Mouse (Mus musculus) megakaryocyte progenitor cell, adult 5-6 weeks (primary cell): ENCODE data around the gene Ccnd1. TPM values are rescaled to one million over a fixed set of nuclear protein-coding genes. Genes with fewer than 3 reads are reported as not detected.
"Not testable (repeated sequence)": the region's sequence is repeated elsewhere in the genome, so short reads cannot be mapped to it uniquely, and the experiment has no call there.

ENCODE experiments used
- ATAC-seq: replicated peaks from 2 replicates; pipeline ENCODE4 v1.8.0; 2016; ENCODE audit warnings: mild to moderate bottlenecking, moderate TSS enrichment, inconsistent platforms; ENCODE audit not compliant: poor library complexity
- total RNA-seq, 2 experiments: library from RNA; stranded (forward) in 1 of 2; stranded (reverse) in 1 of 2; fragments of 157-497, 149-512 nt in 1 of 2; fragments of 200-1000 nt in 1 of 2; gene quantifications; 2 replicates each; pipeline versions ENCODE4 v1.2.3 to v1.2.4; 2015 to 2017

Ccnd1 gene
- total RNA-seq, 2 experiments from 2014 or later: 8.6 to 12.5 TPM

DNA sequence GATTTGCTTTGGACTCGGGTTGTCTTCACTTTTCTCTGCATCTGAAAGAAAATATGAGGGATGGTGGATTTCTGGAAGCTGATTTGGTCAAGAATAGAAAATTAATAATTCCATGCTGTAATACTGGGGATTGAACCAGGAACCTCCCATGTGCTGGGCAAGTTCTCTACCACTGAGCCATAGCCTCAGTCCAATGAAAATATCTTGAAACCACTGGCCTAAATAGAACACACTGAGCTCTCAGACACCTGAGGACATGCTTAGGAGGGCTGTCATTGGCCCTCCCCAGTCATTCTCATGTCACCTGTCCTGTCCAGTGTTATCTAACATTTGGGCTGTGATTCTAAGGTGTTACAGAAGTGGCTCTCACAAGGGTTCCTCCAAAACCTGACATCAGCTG lies 28.6 kb downstream of the Ccnd1 start:
- ATAC-seq: no peak

DNA sequence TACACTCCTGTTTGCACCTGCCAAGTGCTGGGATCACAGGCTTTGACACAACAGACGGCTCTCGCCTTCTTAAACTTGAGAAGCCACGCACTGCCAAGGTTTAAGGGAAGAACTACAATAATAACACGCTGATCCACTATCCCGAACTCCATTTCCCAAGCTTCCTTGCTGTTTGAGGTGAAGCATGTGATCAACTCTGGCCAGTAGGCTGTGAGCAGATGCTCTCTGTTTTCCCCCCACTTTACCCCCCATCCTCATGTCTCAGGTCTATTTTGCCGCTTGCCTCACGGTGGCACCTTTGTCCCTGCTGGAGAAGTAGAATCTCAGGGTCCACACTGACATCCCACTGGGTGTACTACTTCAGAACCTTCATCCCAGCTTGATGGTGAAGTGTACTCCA lies 31.0 kb downstream of the Ccnd1 start:
- no peak for ATAC-seq

DNA sequence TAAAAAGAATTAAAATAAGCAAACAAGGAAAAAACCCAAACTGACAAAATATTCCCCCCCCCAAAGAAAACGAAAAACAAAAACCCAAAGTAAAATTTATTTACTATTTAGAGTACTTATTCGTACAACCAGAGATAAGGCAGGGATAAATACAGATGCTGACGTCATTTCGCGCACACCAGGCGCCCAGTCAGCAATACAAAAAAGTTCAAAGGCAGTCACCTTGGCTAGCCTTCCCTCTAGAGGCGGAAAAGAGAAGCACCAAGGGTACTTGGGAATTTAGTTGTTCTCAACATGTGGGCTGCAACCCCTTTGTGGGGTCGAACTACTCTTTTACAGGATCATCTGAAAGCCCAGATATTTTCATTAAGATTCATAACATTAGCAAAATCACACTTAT lies 31.9 kb downstream of the Ccnd1 start:
- peak; percentile 82 for ATAC-seq

DNA sequence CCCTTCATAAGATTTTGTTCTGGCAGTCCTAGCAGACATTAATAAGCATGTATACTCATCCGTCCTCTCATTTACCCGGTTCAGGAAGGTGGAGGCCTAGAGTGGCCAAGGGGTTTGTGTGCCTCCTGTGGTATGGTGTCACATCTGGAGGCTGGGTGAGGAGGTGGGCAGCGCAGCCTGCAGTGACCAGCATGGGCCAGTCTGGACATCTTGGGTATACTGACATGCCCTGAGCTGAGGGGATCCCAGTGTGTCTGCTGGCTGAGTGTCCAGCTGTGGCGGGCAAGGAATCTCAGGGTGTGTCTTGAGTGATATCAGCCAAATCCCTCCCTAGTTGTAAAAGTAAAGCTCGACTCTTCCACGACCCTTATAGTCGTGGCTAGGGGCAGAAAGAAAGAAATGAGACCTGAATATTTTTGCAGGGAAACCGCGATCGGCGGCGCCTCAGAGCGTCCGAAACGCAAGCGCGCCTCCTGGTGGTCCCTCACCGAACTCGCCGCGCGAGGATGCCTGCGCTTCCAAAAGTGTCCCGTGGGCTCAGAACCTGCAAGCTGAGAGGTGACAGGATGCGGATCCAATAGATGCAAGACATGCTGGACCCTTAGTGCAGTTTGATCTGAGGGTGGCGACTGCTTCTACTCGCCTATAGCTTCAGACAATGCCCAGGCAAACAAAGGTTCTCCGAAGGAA lies 32.9 kb downstream of the Ccnd1 start:
- peak; percentile 92 for ATAC-seq

DNA sequence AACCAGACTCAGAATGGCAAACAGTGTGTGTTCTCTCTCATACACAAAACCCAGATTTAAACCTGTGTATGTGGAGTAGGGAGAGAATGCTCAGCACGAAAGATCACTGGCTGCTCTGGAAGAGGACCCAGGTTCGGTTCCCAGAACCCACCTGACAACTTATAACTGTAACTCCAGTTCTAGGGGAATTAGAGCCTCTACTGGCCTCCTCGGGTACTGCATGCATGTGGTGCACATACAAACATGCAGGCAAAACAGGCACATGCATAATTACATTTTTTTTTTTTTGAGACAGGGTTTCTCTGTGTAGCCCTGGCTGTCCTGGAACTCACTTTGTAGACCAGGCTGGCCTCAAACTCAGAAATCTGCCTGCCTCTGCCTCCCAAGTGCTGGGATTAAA lies 34.2 kb downstream of the Ccnd1 start:
- ATAC-seq: not testable (repeated sequence)

DNA sequence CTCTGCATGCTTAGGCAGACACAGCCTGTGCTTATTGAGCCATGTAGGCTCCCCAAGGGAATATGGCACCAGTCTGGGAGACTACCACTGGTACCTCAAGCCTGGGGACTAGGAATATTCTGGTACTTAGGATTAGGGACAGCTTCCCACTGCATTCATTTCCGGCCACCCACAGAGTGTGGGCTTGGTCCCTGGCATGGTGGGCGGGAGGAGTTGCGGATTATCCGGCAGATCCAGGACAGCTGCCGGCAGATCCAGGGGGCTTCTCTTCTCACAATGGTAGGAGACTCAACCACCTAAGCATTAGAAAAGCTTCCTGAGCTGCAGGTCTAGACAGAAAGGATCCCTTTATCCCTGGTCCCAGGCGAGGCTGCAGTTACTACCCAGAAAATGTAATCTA lies 41.2 kb downstream of the Ccnd1 start:
- ATAC-seq: no peak

DNA sequence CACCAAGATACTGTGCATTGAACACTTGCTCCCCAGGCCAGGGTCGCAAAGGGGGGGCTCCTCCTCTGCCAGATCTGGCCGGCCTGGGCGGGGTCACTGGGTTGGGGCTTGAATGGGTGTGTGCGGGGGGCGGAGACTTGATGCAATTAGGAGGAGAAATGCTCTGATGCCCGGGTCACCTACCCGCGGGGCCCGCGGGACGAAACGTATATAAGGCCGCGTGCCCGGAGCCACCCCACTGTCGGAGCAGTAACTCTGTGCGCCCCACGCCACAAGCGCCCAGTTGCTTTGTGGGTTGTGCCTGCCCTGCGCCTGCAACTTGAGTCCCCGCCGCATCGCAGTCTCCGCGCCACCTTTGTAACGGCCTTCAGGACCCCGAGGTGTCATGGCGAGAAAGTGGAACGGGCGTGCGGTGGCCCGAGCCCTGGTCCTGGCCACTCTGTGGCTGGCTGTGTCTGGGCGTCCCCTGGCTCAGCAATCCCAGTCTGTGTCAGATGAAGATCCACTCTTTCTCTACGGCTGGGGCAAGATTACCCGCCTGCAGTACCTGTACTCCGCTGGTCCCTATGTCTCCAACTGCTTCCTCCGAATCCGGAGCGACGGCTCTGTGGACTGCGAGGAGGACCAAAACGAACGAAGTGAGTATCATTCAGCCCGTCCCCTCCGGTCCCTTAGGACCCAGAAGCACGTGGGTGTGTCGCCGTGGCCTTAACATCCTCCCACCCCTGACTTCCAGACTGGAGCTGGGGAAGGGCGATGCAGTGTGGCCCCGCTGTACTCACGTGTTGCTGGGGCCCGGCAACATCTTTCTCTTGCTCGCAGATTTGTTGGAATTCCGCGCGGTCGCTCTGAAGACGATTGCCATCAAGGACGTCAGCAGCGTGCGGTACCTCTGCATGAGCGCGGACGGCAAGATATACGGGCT lies 43.2 kb downstream of the Ccnd1 start, which contains the start of gene Fgf15:
Gene Fgf15 (plus strand): TSS at position 238 of the 925 bp plus-strand sequence.
- peak; percentile 15 for ATAC-seq

DNA sequence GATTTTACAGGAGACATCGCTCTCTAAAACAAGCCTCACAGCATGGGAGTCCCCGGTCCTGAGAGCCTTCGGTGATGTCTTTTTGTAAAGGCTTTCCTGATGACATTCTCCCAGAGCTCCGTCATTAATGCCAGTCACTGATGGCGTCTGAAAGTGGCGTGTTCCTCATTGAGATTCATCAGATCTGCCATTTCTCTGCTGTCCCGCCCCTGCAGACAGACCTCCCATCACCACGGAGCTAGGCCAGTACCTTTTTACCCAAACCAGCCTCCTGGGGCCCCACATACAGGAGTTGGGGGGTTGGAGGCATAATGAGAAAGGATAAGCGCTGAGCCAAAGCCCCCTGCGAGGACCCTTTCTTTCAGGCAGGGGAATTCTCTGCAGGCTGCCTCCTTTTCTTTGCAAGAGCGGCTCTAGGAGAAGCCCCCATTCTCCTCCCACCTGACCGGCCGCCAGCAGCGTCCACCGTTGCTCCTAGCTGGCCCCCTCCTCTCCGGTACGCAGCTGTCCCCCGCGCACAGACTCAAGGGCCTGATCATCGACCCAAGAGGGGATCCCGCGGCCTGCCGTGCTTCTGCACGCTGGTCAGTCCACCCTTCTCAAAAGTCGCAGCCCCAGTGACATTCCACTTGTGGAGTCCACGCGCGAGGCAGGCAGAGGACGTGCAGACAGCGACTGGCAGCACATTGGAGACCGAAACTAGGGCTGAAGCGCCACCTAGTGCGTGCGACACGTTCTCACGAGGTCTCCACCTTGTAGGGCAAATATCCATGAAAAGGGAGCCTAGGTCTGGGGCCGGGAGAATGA lies 44.2 kb downstream of the Ccnd1 start:
- peak; percentile 86 for ATAC-seq

DNA sequence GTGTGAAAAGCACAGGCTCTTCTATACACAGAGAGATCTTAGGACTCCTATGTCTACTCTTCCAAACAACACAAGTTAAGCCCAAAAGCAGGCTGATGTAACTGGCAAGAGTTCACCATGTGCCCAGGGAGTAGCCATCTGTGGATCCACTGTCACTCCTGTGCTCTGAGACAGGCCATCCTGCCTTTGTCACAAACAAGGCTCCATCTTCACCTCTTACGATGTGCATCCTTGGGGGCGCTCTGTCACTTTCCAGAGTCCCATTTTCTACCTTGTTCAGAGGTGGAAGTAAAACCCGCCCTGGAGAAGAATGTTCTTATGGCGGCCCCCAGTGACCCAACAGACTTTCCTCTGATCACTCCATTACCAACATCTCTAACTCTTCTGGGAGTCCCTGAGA lies 45.0 kb downstream of the Ccnd1 start:
- no peak for ATAC-seq

DNA sequence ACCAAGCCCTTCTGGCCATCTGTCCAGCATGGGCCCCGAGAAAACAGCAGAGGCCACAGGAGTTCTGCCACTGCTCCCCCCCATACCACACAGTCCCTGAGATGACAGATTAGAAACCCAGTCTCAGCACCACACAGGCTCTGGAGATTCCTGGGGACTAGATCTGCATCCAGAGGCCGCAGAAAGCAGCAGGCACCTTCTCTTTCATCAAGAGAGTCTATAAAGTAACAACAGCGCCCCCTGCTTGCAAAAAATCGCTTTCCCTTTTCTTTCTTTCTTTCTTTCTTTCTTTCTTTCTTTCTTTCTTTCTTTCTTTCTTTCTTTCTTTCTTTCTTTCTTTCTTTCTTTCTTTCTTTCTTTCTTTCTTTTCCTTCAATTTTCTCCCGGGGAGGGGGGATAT lies 45.5 kb downstream of the Ccnd1 start:
- 0 out of 2 replicates have a peak, but pooled peaks have one; percentile 32 for ATAC-seq

DNA sequence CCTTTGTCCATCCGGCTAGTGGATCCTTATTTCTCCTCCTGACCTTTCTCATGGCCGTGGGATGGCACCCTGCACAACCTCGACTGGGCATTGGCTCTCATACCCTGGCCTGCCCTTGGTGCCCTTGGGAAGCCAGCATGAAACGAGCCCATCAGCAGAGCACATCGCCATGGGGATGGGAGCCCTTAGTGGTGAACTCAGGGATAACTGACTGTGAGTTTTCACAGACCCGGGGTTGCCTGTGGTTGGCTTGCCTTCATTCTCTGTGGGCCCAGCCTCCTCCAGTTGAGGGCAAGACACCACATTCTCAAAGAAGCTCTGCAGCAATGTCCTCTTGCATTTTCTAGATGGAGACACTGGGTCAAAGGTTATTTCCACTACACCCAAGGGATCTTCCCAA lies 47.4 kb downstream of the Ccnd1 start:
- ATAC-seq: no peak

DNA sequence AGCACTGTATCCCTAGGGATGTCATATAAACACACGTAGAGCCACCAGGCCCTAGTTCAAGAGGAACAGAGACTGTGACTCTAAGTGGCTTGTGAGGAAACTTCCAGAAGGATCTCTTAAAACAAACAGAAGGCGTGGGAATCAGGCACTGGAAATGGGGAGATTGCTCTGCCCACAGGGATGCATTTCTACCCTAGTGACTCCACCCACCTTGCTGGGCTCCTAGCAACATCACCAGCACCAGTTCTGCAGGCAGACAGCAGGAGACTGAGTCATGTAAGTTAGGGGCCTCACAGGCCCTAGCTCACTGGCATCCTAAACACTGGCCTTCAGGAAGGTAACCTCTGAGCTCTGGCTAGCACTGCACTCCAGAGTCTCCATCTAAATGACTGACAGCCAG lies 47.9 kb downstream of the Ccnd1 start:
- no peak for ATAC-seq

DNA sequence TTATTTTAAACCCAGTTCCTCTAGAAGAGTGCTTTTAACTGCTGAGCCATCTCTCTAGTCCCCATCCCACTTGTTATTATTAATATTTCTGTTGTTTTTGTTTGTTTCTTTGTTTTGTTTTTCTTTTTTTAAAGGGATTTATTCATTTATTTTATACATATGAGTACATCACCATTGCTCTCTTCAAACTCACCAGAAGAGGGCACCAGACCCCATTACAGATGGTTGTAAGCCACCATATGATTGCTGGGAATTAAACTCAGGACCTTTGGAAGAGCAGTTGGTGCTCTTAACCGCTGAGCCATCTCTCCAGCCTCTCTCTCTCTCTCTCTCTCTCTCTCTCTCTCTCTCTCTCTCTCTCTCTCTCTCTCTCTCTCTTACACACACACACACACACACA lies 49.1 kb downstream of the Ccnd1 start:
- not testable (repeated sequence) for ATAC-seq

DNA sequence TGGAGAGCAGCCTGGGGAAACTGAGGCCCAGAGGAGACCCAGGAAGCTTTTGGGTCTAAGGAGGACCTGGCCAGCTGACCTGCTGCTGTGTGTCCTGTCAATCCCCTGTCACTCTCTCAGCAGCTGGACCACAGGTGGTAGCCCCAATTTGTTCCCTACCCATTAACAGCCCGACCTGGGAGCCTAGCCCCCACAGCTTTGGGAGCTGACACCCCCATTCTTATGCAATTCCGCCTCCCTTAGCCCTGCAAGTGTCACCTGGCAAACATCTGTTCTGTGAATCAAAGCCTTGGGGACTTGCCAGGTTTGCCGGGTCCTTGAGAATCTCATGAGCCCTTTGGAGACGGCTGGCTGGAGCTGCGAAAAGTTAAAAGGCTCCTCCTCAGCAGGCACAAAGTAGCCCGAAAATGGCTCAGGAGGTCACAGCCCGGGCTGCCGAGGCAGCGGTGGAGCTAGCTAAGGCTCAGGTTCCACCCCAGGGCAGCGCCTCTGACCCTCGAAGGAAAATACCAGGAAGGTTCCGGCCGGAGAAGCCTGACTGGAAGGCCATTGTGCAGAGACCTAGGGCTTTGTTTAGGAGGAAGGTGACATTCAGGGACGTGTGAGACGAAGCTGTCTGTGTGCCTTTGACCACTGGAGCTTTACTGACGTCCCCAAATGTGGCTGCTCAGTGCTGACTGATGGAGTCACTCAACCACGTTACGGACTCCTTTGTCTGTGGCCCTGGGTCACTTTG lies 51.0 kb downstream of the Ccnd1 start:
- ATAC-seq: no peak

DNA sequence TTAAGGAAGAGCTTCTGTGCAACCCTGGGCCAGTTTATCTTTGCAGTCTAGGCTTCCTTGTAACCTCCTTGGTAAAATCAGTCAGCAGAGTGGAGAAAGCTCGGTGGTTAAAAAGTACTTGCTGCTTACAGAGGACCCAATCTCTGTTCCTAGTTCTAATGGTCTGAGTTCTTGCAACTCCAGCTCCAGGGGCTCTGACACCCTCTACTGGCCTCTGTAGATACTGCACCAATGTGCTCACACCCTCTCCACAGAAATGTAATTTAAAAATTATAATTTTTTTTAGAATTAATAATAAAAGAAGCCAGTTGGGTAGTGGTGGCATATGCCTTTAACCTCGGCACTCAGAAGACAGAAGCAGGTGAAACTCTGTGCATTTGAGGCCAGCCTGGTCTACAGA lies 52.1 kb downstream of the Ccnd1 start:
- peak; percentile 68 for ATAC-seq

DNA sequence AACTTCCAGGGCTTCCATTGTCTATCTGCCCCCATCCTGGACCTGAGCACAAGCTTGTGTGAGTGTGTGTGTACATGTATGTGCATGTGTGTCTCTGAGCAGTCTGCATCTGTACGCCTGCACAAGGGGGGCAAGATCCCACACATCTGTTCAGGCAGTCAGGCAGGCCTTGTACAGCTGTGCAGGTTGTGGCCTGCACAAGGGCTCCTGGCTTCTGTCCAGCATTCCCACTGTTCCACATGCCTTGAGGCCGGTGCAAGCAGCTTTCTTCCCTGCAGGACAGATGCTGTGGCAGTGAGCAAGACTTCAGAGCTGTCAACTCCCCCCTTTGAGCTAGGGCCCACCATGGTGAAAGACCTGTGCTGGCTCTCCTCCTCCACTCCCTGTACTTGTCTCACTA lies 56.6 kb downstream of the Ccnd1 start:
- ATAC-seq: no peak
